Mouse (Mus musculus) kidney, embryonic 14.5 days (tissue): Measurements from ENCODE around the gene Chdh. TPM values are rescaled to one million over a fixed set of nuclear protein-coding genes. Genes with fewer than 3 reads are reported as not detected.
A peak's percentile ranks its signal among the peaks of the same experiment; 100 is the strongest.

Source experiments
- ATAC-seq: fragments of 200-750 bp; cut with Nextera tagmentation; 2 replicates; pipeline ENCODE4 v1.8.0; 2017; ENCODE audit warnings: moderate number of reproducible peaks, mild to moderate bottlenecking, moderate TSS enrichment, moderate library complexity; ENCODE audit not compliant: low FRiP score, low TSS enrichment
- H3K27ac ChIP-seq: fragments of 300-500 bp; sonication (generic); 2 replicates; pipeline ENCODE4 v1.5.1; 2014; ENCODE audit warnings: low read depth, mild to moderate bottlenecking, low read length, moderate library complexity, mixed read lengths
- H3K27me3 ChIP-seq: fragments of 300-500 bp; sonication (generic); 2 replicates; pipeline ENCODE4 v1.6.1; 2014; ENCODE audit warnings: mild to moderate bottlenecking, low read length; ENCODE audit not compliant: control insufficient read depth, insufficient read depth
- H3K36me3 ChIP-seq: fragments of 300-500 bp; sonication (generic); 2 replicates; pipeline ENCODE4 v1.6.1; 2014; ENCODE audit warnings: low read length, mixed read lengths; ENCODE audit not compliant: control insufficient read depth, insufficient read depth
- H3K4me1 ChIP-seq: fragments of 300-500 bp; sonication (generic); 2 replicates; pipeline ENCODE4 v1.6.1; 2014; ENCODE audit warnings: low read length, mixed read lengths; ENCODE audit not compliant: control insufficient read depth, insufficient read depth
- H3K4me2 ChIP-seq: fragments of 300-500 bp; sonication (generic); replicated peaks from 2 replicates; pipeline ENCODE4 v1.6.1; 2014; ENCODE audit warnings: low read depth, mild to moderate bottlenecking, low read length
- H3K4me3 ChIP-seq: fragments of 300-500 bp; sonication (generic); 2 replicates; pipeline ENCODE4 v1.5.1; 2014; ENCODE audit warnings: mild to moderate bottlenecking, low read length
- H3K9ac ChIP-seq: fragments of 300-500 bp; sonication (generic); 2 replicates; pipeline ENCODE4 v1.6.1; 2014; ENCODE audit warnings: low read depth, mild to moderate bottlenecking, low read length, moderate library complexity
- H3K9me3 ChIP-seq: fragments of 300-500 bp; sonication (generic); 2 replicates; pipeline ENCODE4 v1.6.1; 2016; ENCODE audit warnings: low read length; ENCODE audit not compliant: control insufficient read depth
- WGBS: fragments of 180-500 bp; shearing (Covaris S2); extraction: QIAGEN DNeasy Blood & Tissue Kit; methylation state at CpG from one replicate; pipeline ENCODE4 v1.1.7; 2014; 5-methylcytosine and 5-hydroxymethylcytosine counted together
- polyA plus RNA-seq: library from polyadenylated mRNA; unstranded; fragments of >200 nt; fragmentation: Nextera tagmentation; extraction: Ambion mirVana; gene quantifications from 2 replicates; pipeline ENCODE4 v1.2.1, GENCODE M21; 2014

Gene Chdh
- polyA plus RNA-seq, 1 experiment from 2014 or later = 0.89 TPM

DNA sequence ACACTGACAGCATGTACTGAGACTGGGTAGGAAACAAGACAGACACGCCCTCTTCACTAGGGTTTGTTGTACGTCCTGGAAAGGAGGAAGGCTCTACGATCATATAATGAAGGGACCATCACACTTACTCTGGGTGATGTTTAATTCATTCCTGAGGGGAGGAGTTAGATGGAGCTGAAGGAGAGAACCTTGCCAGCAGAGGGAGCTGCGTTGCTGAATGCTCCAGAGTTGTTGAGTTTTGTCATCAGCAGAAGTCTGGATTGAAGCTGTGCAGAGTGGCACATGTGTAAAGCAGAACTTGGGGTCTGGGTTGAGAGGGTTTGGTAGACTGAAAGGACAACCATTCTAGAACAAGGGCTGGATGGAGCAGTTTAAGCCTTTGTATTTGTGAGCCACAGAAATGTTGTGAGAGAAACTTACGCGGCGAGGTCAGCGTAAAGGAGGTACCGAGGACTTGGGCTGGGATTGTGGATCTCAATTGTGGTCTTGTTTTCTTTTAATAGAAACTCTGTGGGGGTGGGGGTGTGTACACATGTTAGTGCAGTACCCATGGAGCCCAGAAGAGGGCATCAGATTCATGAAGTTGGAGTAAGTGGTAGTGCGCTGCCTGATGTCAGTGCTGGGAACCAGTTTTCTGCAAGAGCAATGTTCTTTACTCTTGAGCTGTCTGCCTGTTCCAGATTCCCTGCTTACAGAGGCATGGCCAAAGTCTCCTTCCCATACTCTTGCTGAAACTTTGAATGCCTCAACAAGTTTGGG is 28.2 kb upstream of the Chdh start:
- ATAC-seq = no peak
- H3K4me3 ChIP-seq = no peak overlapping the region
- H3K9ac ChIP-seq = no peak overlapping the region
- no peak overlapping the region for H3K27ac ChIP-seq
- WGBS = 96% methylated on average over 10 of the region's 10 CpGs
- no peak overlapping the region for H3K4me2 ChIP-seq
- no peaks in the 10 kb centered on the region for H3K27me3 ChIP-seq
- H3K9me3 ChIP-seq = no peaks in the 10 kb centered on the region
- H3K4me1 ChIP-seq = peaks cover 9% of the 10 kb centered on the region; the same call in 1 of the 2 replicates
- peaks cover 60% of the 10 kb centered on the region for H3K36me3 ChIP-seq

- H3K27me3 ChIP-seq = no peaks in the 10 kb centered on the region
- ATAC-seq = no peak
- no peak overlapping the region for H3K27ac ChIP-seq
- no peak overlapping the region for H3K9ac ChIP-seq
- H3K36me3 ChIP-seq = peaks cover 98% of the 10 kb centered on the region
- H3K4me3 ChIP-seq = no peak overlapping the region
- 95% methylated on average over 4 of the region's 4 CpGs for WGBS
- H3K9me3 ChIP-seq = no peaks in the 10 kb centered on the region
- H3K4me2 ChIP-seq = no peak overlapping the region
- H3K4me1 ChIP-seq = no peaks in the 10 kb centered on the region
Measured at GRCm38 (mm10) chr14:29986096-29986495, 22.7 kb upstream of the Chdh start.

DNA sequence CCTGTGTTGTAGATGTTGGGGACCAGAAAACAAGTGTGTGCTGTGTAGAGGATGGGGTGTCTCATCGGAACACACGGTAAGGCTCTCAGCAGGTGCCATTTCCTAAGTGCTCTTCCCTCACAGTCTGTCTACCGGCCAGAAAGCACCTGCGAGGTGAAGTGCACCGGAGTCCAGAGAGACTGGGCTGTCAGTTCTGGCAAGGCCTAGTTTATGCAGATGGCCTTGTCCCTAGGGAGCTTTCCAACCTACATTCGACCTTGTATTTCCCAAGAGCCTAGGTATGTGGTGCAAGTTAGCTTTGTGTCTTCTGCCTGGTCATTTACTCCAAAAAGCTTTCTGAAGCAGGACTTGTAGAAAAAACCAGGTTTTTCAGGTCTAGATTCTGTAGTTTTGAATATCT is 21.5 kb upstream of the Chdh start:
- 91% methylated on average over 6 of the region's 6 CpGs for WGBS
- no peak overlapping the region for H3K4me2 ChIP-seq
- no peaks in the 10 kb centered on the region for H3K9me3 ChIP-seq
- H3K27me3 ChIP-seq = no peaks in the 10 kb centered on the region
- H3K9ac ChIP-seq = no peak overlapping the region
- no peak overlapping the region for H3K27ac ChIP-seq
- H3K4me3 ChIP-seq = no peak overlapping the region
- no peaks in the 10 kb centered on the region for H3K4me1 ChIP-seq
- no peak for ATAC-seq
- peaks cover 98% of the 10 kb centered on the region for H3K36me3 ChIP-seq

DNA sequence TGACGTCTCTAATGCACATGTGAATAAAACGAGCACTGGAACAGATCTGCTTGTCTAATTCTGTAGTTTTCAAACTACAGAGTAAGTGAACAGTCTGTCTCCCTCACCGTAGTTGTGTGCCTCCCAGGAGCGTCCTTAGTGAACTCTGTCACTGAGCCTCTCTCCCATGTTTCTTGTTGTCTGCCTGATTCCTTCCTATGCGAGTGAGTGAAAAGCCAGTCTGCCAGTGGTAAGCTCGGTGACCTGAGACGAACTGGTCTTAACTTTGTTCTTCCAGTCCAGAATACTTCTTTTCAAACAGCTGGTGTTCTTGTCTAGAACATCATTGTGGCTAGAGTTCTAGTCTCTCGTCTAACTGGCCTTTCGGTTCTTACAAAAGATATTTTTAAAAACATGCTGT is 21.1 kb upstream of the Chdh start:
- ATAC-seq = no peak
- no peak overlapping the region for H3K27ac ChIP-seq
- 93% methylated on average over 9 of the region's 9 CpGs for WGBS
- H3K4me2 ChIP-seq = no peak overlapping the region
- no peaks in the 10 kb centered on the region for H3K27me3 ChIP-seq
- H3K4me3 ChIP-seq = no peak overlapping the region
- H3K4me1 ChIP-seq = no peaks in the 10 kb centered on the region
- H3K9ac ChIP-seq = no peak overlapping the region
- no peaks in the 10 kb centered on the region for H3K9me3 ChIP-seq
- H3K36me3 ChIP-seq = peaks cover 98% of the 10 kb centered on the region

DNA sequence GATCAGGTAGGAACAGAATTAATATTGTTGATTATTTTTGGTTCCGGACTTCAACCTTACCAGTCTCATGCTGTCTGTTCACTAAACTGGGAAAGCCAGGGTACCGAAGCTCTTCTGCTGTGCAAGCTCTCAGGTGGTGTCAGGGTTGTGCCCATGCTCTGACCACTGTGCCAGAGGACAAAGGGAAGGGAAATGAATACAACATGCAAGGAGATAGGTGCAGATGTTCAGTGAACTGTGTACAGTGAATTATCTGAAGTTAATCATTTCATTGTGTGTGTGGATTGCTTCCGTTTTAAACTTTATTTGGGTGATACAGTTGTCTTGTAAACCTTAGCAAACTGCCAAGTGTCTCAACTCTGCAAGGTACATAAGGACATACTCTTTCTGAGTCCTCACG is 20.5 kb upstream of the Chdh start:
- Histone ChIP-seq H3K36me3 (peaks cover 98% of the 10 kb centered on the region), H3K4me3 (no peak overlapping the region), H3K27ac (no peak overlapping the region), H3K9me3 (no peaks in the 10 kb centered on the region), H3K9ac (no peak overlapping the region), H3K4me2 (no peak overlapping the region), H3K4me1 (no peaks in the 10 kb centered on the region), H3K27me3 (no peaks in the 10 kb centered on the region)
- no peak for ATAC-seq
- WGBS = 93% methylated on average over 4 of the region's 4 CpGs

DNA sequence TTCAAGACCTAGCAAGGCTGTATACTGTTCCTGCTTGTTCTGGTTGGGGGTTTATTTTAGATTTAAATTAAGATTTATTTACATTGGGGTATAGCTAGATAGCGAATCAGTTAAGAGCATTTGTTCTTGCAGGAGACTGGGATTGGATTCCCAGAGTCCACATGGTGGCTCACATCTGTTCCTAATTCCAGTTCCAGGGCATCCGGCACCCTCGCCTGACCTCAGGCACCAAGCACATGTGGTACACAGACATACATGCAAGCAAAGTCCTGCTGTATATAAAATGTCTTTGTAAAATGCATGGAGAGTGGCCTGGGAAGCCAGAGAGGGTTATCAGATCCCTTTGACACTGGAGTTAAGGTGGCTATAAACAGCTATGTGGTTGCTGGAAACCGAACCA is 13.8 kb upstream of the Chdh start:
- Histone ChIP-seq H3K4me3 (no peak overlapping the region), H3K36me3 (peaks cover 71% of the 10 kb centered on the region), H3K4me2 (no peak overlapping the region), H3K27me3 (no peaks in the 10 kb centered on the region), H3K27ac (no peak overlapping the region), H3K4me1 (no peaks in the 10 kb centered on the region), H3K9me3 (no peaks in the 10 kb centered on the region), H3K9ac (no peak overlapping the region)
- ATAC-seq = no peak
- WGBS = 92% methylated on average over 4 of the region's 4 CpGs

- H3K27ac ChIP-seq = peak overlapping the region; percentile 37; the same call in 1 of the 2 replicates
- H3K4me1 ChIP-seq = no peaks in the 10 kb centered on the region
- WGBS = 83% methylated on average over 11 of the region's 11 CpGs
- H3K9me3 ChIP-seq = no peaks in the 10 kb centered on the region
- peak; percentile 76 for ATAC-seq
- no peaks in the 10 kb centered on the region for H3K27me3 ChIP-seq
- H3K4me3 ChIP-seq = no peak overlapping the region
- H3K36me3 ChIP-seq = peaks cover 60% of the 10 kb centered on the region
- no peak overlapping the region for H3K4me2 ChIP-seq
- no peak overlapping the region for H3K9ac ChIP-seq
Measured at GRCm38 (mm10) chr14:29996000-29996751, 12.6 kb upstream of the Chdh start.

- Histone ChIP-seq H3K4me1 (no peaks in the 10 kb centered on the region), H3K4me3 (no peak overlapping the region), H3K4me2 (no peak overlapping the region), H3K9me3 (no peaks in the 10 kb centered on the region), H3K36me3 (peaks cover 48% of the 10 kb centered on the region), H3K27me3 (no peaks in the 10 kb centered on the region), H3K27ac (no peak overlapping the region), H3K9ac (no peak overlapping the region)
- no peak for ATAC-seq
Measured at GRCm38 (mm10) chr14:29997345-29997744, 11.5 kb upstream of the Chdh start.

- Histone ChIP-seq H3K4me2 (no peak overlapping the region), H3K9ac (no peak overlapping the region), H3K27ac (no peak overlapping the region), H3K36me3 (peaks cover 32% of the 10 kb centered on the region), H3K9me3 (no peaks in the 10 kb centered on the region), H3K4me3 (no peak overlapping the region), H3K4me1 (no peaks in the 10 kb centered on the region), H3K27me3 (no peaks in the 10 kb centered on the region)
- no peak for ATAC-seq
- 84% methylated on average over 13 of the region's 13 CpGs for WGBS
Measured at GRCm38 (mm10) chr14:29998747-29999474, 9.9 kb upstream of the Chdh start.
